Mouse (Mus musculus) lung, postnatal 0 days (tissue): ENCODE measurements at regions not wholly inside any gene's neighbourhood (a gene's known extent, or its start where the extent isn't known, plus 50 kb on each side); places are given as distances from the start of the nearest gene placed in this dataset.

Experiments
- CTCF ChIP-seq: IDR thresholded peaks from 2 replicates; pipeline ENCODE4 v1.5.1; 2016; ENCODE audit warnings: antibody characterized with exemption, mild to moderate bottlenecking
- EP300 ChIP-seq: IDR thresholded peaks from 2 replicates; pipeline ENCODE4 v1.6.1; 2016; ENCODE audit warnings: antibody characterized with exemption, mild to moderate bottlenecking, control low read depth

DNA sequence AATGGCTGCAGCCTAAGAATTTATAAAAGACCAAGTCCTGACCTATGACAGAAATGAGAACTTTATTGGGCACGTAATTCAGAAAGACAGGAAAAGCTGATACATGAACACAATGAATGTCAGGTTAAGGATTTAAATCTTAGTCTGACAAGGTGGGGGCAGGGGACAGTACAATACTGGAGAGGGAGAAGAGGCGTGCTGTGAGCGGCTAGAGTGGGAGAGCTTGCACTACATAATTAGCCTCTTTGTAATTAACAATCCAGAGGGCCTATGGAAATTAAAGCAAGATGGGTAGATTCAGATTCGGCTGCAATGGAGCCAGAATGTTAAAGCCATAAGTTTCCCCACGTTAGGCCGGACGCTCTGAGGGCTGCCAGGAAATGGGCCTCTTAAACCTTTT is 301.9 kb downstream of the Dhx15 start:
- TF ChIP-seq CTCF, result no peak
- no peak for TF ChIP-seq EP300
